Mouse (Mus musculus): Measurements from ENCODE around the gene Rasa3. TPM values are rescaled to one million over a fixed set of nuclear protein-coding genes. Genes with fewer than 3 reads are reported as not detected.

Gene Rasa3
- total RNA-seq, 1 experiment from 2014 or later: 104 TPM

GRCm38 (mm10) chr8:13548831-13549230, 128.6 kb downstream of the Rasa3 start:
- no peak for ATAC-seq (replicated peaks in 1 of 2; ENCODE audit: insufficient read depth in 1 of 2, low FRiP score in 2 of 2, low TSS enrichment in 1 of 2, low read depth in 1 of 2, poor library complexity in 2 of 2, severe bottlenecking in 2 of 2)

GRCm38 (mm10) chr8:13548235-13548634, 129.2 kb downstream of the Rasa3 start:
- no peak for ATAC-seq (replicated peaks in 1 of 2; ENCODE audit: insufficient read depth in 1 of 2, low FRiP score in 2 of 2, low TSS enrichment in 1 of 2, low read depth in 1 of 2, poor library complexity in 2 of 2, severe bottlenecking in 2 of 2)

DNA sequence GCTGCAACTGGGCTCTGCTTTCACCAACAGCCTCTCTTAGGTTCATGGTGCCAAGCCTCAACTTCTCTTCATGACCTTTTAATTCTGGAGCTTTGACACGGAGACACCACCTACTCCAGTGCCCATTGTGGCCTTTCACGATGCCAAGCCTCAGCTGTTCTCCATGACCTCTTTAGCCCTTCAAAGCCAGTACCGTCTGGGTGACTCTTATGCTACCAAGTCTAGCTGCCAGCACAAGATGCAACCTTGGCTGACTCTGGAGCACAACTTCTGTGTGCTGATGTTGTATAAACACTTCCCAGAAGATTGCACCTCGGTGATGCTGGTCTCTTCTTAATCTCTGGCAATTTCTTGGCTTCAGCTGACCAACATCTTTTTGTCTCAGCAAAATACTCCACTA, 131.0 kb downstream of the Rasa3 start:
- ATAC-seq (replicated peaks in 1 of 2; ENCODE audit: insufficient read depth in 1 of 2, low FRiP score in 2 of 2, low TSS enrichment in 1 of 2, low read depth in 1 of 2, poor library complexity in 2 of 2, severe bottlenecking in 2 of 2): no peak

DNA sequence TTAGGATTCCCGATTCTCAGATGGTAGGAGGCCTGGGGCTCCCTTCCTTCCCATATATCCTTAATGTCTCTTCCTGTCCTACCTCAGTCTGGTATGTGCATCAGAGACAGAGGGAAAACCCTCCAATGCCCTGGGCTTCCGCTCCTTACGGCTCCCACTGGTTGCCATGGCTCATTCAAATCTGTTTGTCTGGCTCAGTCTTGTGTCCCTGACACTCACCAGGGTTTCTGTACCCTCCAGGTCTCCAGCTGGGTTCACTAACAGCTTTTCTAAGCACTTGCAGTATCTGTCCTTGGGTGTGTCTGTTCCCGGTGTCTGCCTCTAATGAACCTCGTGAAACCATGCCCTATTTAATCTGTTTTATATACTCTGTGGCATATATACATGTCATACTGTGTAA, 135.9 kb downstream of the Rasa3 start:
- ATAC-seq (replicated peaks in 1 of 2; ENCODE audit: insufficient read depth in 1 of 2, low FRiP score in 2 of 2, low TSS enrichment in 1 of 2, low read depth in 1 of 2, poor library complexity in 2 of 2, severe bottlenecking in 2 of 2): no peak

- no peak for ATAC-seq (replicated peaks in 1 of 2; ENCODE audit: insufficient read depth in 1 of 2, low FRiP score in 2 of 2, low TSS enrichment in 1 of 2, low read depth in 1 of 2, poor library complexity in 2 of 2, severe bottlenecking in 2 of 2)
Observed at GRCm38 (mm10) chr8:13540122-13540521, 137.3 kb downstream of the Rasa3 start.

DNA sequence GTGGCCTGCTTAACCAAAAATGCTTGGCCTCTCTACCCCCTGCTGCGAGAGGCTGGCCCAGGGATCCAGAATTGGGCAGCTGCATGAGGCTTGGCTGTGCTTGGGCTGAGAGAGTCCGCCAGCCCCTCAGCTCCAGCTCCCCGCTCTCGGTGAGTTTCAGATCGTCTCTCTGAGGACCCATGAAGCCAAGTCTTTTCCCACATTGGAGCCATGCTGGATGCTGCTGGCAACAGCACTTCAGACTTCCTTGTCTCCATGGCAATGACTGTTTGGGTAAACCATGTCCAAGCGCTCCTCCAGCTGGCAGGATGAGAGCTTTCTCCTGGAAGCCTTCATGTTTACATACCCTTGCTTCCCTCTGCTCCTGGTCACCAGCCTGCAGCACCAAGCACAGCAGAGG, 138.6 kb downstream of the Rasa3 start:
- no peak for ATAC-seq (replicated peaks in 1 of 2; ENCODE audit: insufficient read depth in 1 of 2, low FRiP score in 2 of 2, low TSS enrichment in 1 of 2, low read depth in 1 of 2, poor library complexity in 2 of 2, severe bottlenecking in 2 of 2)

DNA sequence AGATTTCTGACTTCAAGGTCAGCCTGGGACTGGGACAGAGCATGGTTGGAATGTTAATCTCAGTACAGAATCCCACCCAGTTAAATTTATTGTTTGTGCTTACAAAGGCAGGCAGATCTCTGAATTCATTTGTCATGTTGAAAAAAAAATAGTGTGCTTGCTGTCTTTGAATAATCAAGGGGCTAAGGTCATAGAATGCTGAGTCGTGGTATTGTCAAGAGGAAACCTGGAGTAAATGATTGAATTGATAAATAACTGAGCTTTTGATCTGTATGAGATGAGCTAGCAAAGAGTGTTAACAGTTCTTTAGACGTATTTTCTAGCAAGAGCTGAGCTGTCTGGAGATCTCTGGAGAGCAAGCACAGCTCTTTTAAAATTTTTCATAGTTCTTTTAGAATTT, 140.3 kb downstream of the Rasa3 start:
- no peak for ATAC-seq (replicated peaks in 1 of 2; ENCODE audit: insufficient read depth in 1 of 2, low FRiP score in 2 of 2, low TSS enrichment in 1 of 2, low read depth in 1 of 2, poor library complexity in 2 of 2, severe bottlenecking in 2 of 2)

DNA sequence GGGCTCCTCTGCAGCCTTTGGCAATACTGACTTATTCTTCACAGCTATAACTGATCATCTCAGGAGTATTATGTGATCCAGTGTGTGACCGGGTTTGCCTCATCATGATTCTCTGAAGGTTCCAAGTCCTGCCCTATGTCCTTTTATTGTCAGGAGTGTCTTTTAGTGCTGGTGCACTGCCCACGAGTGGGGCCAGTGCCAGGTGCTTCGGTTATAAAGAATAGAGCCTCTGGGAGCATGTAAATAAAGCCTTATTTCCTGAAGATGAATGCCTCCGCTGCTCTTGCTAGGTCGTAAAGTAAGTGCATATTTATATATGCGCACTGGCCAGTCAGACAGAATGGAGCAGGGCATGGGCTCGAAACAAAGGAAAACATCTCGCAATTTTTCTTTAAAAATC, 144.3 kb downstream of the Rasa3 start:
- ATAC-seq (replicated peaks in 1 of 2; ENCODE audit: insufficient read depth in 1 of 2, low FRiP score in 2 of 2, low TSS enrichment in 1 of 2, low read depth in 1 of 2, poor library complexity in 2 of 2, severe bottlenecking in 2 of 2): no peak

DNA sequence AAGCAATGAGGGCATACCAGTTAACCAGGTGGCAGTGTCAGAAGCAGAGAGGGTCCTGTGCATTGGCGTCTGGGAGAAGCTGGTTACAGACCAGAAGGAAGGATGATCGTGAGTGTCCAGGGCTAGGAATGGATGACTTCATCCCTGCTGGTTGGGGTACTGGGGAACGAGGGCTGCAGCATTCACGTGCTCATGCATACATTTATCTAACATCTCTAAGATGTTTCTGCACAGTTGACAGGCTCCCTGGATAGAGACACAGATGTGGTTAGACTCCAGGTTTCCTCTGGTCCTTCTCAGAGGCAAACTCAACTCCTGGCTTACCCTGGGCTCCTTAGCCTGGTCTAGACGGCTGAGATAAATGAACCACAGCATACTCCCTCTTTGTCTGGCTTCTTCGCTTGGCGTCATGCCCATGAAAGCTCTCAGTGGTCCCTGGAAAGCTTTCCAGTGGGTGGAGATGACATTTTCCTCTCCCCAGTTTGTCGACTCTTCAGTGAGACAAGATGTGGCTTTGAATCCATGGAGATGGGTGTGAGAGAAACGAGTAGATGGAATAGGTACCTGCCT, 145.7 kb downstream of the Rasa3 start:
- no peak; a peak in 1 of 4 replicates for ATAC-seq (replicated peaks in 1 of 2; ENCODE audit: insufficient read depth in 1 of 2, low FRiP score in 2 of 2, low TSS enrichment in 1 of 2, low read depth in 1 of 2, poor library complexity in 2 of 2, severe bottlenecking in 2 of 2)

DNA sequence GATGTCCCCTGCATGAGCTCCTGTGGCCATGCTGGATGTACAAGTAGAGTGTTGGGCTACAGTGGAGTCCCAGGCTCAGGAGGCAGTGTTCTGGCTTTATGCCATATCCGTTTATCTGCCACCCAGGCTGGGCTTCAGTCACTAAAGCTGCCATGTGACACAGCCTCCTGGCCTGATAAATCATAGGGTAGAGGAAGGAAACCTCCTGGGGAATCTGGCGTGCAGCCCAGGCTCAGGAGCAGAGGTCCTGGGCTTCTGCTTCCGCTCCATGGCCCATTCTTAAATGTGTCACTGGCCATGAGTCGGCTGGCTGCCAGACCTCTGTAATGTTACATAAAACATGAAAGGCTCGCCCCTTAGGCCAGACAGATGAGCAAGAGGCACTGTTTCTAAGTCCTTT, 146.5 kb downstream of the Rasa3 start:
- ATAC-seq (replicated peaks in 1 of 2; ENCODE audit: insufficient read depth in 1 of 2, low FRiP score in 2 of 2, low TSS enrichment in 1 of 2, low read depth in 1 of 2, poor library complexity in 2 of 2, severe bottlenecking in 2 of 2): peak; percentile 94 to 96

- ATAC-seq (replicated peaks in 1 of 2; ENCODE audit: insufficient read depth in 1 of 2, low FRiP score in 2 of 2, low TSS enrichment in 1 of 2, low read depth in 1 of 2, poor library complexity in 2 of 2, severe bottlenecking in 2 of 2): no peak
Observed at GRCm38 (mm10) chr8:13530401-13530800, 147.0 kb downstream of the Rasa3 start.

DNA sequence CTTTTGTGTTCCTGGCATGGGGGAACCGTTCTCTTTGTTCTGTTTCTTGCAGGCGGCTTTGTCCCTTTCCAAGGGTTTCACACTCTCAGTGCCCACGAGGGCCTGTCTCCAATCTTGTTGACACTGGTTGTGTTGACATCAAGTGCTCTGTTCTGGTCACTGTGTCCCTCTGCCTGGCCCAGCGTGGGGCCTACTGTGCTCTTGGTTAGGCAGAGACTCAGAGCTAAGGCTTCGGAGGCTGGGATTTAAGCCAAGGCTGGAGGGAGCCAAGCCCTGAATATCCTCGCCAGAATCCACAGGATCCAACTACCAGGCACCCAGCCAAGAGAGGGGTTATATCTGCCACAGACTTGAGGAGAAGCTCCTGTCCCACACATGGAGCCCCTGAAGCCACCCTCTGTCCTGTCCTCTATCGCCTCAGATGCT, 147.5 kb downstream of the Rasa3 start:
- no peak for ATAC-seq (replicated peaks in 1 of 2; ENCODE audit: insufficient read depth in 1 of 2, low FRiP score in 2 of 2, low TSS enrichment in 1 of 2, low read depth in 1 of 2, poor library complexity in 2 of 2, severe bottlenecking in 2 of 2)

DNA sequence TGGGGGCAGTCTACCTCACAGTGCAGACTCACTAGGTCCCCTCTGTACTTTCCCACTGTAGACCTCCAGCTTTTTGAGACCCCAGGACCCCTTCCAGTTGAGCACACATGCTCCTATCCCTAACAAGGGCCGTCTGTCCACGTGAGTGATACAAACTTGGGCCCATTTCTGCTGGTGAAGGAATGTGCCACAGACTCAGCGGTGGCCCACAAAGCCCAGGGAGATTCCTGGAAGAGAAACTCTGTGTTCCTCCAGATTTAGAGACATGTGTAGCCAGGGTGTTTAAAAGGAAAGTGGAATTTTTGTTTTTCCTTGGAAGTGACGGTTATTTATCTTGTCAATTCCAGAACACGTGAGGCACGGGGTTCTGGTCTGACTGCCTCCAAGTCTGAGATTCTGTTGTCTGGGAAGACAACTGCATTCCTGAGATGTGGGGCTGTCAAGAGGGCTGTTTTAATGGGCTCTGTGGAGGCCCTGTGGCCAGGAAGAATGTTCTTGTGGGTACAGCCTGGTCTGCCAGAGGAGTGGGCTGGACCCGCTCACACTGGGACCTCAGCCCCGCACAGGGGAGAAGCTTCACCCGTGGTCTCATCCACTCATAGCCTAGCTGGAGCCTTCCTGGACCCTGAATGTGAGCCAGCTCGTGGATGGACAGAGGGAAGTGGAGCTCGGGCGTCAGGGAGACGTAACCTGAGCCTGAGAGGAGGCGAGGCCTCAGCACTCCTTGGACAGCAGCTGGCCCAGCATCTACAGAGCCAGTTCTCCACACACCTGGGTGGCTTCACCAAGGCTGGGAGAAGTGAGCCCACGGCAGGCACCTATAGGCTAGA, 148.2 kb downstream of the Rasa3 start:
- no peak for ATAC-seq (replicated peaks in 1 of 2; ENCODE audit: insufficient read depth in 1 of 2, low FRiP score in 2 of 2, low TSS enrichment in 1 of 2, low read depth in 1 of 2, poor library complexity in 2 of 2, severe bottlenecking in 2 of 2)

GRCm38 (mm10) chr8:13521392-13521791, 156.0 kb downstream of the Rasa3 start:
- no peak for ATAC-seq (replicated peaks in 1 of 2; ENCODE audit: insufficient read depth in 1 of 2, low FRiP score in 2 of 2, low TSS enrichment in 1 of 2, low read depth in 1 of 2, poor library complexity in 2 of 2, severe bottlenecking in 2 of 2)

GRCm38 (mm10) chr8:13520349-13520748, 157.1 kb downstream of the Rasa3 start:
- ATAC-seq (replicated peaks in 1 of 2; ENCODE audit: insufficient read depth in 1 of 2, low FRiP score in 2 of 2, low TSS enrichment in 1 of 2, low read depth in 1 of 2, poor library complexity in 2 of 2, severe bottlenecking in 2 of 2): no peak

DNA sequence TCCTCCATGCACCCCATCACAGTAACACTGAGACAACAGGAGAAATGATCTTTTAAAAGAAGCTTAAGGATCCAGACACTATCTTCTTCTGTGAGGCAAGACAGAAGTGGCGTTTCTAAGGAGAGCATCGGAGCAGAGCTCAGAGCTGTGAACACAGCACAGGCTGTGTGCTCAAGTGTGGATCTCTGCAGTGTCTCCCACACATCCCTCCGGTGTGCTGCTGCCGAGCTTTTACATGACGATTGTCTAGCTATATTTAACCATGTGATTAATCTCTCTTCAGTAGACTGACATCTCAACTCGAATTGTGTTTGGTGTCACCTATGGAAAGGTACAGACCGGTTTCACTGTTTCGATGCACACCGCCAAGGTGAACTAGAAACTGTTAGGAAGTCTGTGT, 157.9 kb downstream of the Rasa3 start:
- ATAC-seq (replicated peaks in 1 of 2; ENCODE audit: insufficient read depth in 1 of 2, low FRiP score in 2 of 2, low TSS enrichment in 1 of 2, low read depth in 1 of 2, poor library complexity in 2 of 2, severe bottlenecking in 2 of 2): no peak

DNA sequence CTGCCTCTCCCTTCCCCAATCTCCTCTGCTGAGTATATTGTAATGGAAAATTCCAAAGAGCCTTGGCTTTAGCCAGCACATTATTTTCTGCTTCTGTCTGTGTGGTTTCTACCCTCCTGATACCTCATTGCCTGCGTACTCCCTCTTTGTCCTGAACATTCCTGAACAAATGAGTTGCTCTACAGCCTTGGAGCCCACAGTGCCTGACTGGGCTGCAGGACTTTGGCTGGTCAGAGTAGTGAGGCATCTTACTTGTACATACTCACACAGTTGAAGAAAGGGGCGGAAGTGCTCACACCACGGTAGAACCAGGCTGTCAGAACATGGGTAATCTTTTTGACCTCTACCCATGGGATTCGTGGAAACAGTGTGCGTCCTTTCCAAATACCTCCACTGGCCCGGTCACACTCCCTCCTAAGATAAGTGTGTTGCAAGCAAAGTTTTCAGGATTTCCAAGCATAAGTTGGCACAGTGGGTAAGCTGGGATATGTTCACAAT, 160.1 kb downstream of the Rasa3 start:
- ATAC-seq (replicated peaks in 1 of 2; ENCODE audit: insufficient read depth in 1 of 2, low FRiP score in 2 of 2, low TSS enrichment in 1 of 2, low read depth in 1 of 2, poor library complexity in 2 of 2, severe bottlenecking in 2 of 2): no peak
